Mouse (Mus musculus) telencephalon, adult 2 months (tissue): Measurements from ENCODE around the gene Raet1e.
"Not testable (repeated sequence)": the region's sequence is repeated elsewhere in the genome, so short reads cannot be mapped to it uniquely, and the experiment has no call there.

ENCODE experiments used
- DNase-seq: peaks from one replicate; pipeline ENCODE4 v3.0.0-alpha.2; 2011; ENCODE audit warnings: low read depth, low spot score

Raet1e gene

GRCm38 (mm10) chr10:22158310-22158999, at the start of gene Raet1e, which contains the start of gene H60b:
Raet1e (plus strand) TSS chr10:22158569.
H60b (plus strand) TSS chr10:22158586.
- DNase-seq: not testable (repeated sequence)

- no peak for DNase-seq
Observed at GRCm38 (mm10) chr10:22140665-22141280, 17.6 kb upstream of the Raet1e start.

- peak; percentile 43 for DNase-seq
Observed at GRCm38 (mm10) chr10:22142194-22142593, 16.2 kb upstream of the Raet1e start.

- no peak for DNase-seq
Observed at GRCm38 (mm10) chr10:22142926-22143325, 15.4 kb upstream of the Raet1e start.

GRCm38 (mm10) chr10:22148441-22149072, 9.8 kb upstream of the Raet1e start:
- no peak for DNase-seq

GRCm38 (mm10) chr10:22149073-22149690, 9.2 kb upstream of the Raet1e start, which contains the start of gene E030030I06Rik:
E030030I06Rik (minus strand) TSS chr10:22149270.
- no peak for DNase-seq

- no peak for DNase-seq
Observed at GRCm38 (mm10) chr10:22149691-22150465, 8.5 kb upstream of the Raet1e start.

GRCm38 (mm10) chr10:22150593-22150992, 7.8 kb upstream of the Raet1e start:
- no peak for DNase-seq

- not testable (repeated sequence) for DNase-seq
Observed at GRCm38 (mm10) chr10:22151056-22151862, 7.1 kb upstream of the Raet1e start.

GRCm38 (mm10) chr10:22151863-22152640, 6.3 kb upstream of the Raet1e start:
- DNase-seq: not testable (repeated sequence)

- DNase-seq: not testable (repeated sequence)
Observed at GRCm38 (mm10) chr10:22153147-22153690, 5.2 kb upstream of the Raet1e start.

- not testable (repeated sequence) for DNase-seq
Observed at GRCm38 (mm10) chr10:22154127-22154526, 4.2 kb upstream of the Raet1e start.

- no peak for DNase-seq
Observed at GRCm38 (mm10) chr10:22154871-22155799, 3.2 kb upstream of the Raet1e start.

- DNase-seq: no peak
Observed at GRCm38 (mm10) chr10:22159131-22159561, 777 bp downstream of the Raet1e start.

GRCm38 (mm10) chr10:22159581-22160140, 1.3 kb downstream of the Raet1e start:
- DNase-seq: no peak

GRCm38 (mm10) chr10:22163279-22163678, 4.9 kb downstream of the Raet1e start:
- not testable (repeated sequence) for DNase-seq

GRCm38 (mm10) chr10:22163705-22164583, 5.6 kb downstream of the Raet1e start:
- DNase-seq: not testable (repeated sequence)
